In genomic region chr12:96311137-96311536, GRCm38 (mm10) we compare ENCODE assay signal across 9 mouse cellular contexts.
DNase-seq lines count a peak whose midpoint lies in the region; ATAC-seq lines count a peak whose summit lies in the region.
"Had no signal": no experiment of that assay in that cellular context is flagged by ENCODE, and none has a peak within 500 bp of the region (broad histone marks: within the 10 kb centered on the region; RNA-seq: fewer than 3 reads in every experiment).

No protein-coding gene starts in this region.

- ATAC-seq in forebrain, embryonic 12.5 days (ENCODE audit: low FRiP score) = peak; percentile 49; the same call in 1 of the 2 replicates

- no peak overlapping the region for H3K4me3 ChIP-seq in forebrain, embryonic 12.5 days (replicated peaks)
- H3K4me3 ChIP-seq: megakaryocyte, embryonic 14.5 days had no signal

- no peaks in the 10 kb centered on the region for H3K4me1 ChIP-seq in forebrain, embryonic 12.5 days

- no peaks in the 10 kb centered on the region for H3K9me3 ChIP-seq in forebrain, embryonic 12.5 days
- H3K9me3 ChIP-seq: megakaryocyte, embryonic 14.5 days had no signal

- H3K4me2 ChIP-seq in forebrain, embryonic 12.5 days = no peak overlapping the region

- intact Hi-C loops in left cerebral cortex, postnatal 14 days (cut with DNase I) = no loop called here

- H3K27me3 ChIP-seq in forebrain, embryonic 12.5 days = no peaks in the 10 kb centered on the region
- H3K27me3 ChIP-seq: megakaryocyte, embryonic 14.5 days had no signal

- whole genome bisulfite sequencing in forebrain, embryonic 12.5 days = 2% methylated on average over 2 of the region's 2 CpGs

- H3K9ac ChIP-seq in forebrain, embryonic 12.5 days = no peak overlapping the region

- no peak overlapping the region for H3K27ac ChIP-seq in forebrain, embryonic 12.5 days

- no peaks in the 10 kb centered on the region for H3K36me3 ChIP-seq in forebrain, embryonic 12.5 days (replicated peaks)

- peak; percentile 16 for DNase-seq in layer of hippocampus, adult 11-12 months (ENCODE audit: low spot score)
- DNase-seq in layer of hippocampus, adult 9-11 months = no peak
- peak; percentile 63 for DNase-seq in Muller cell, postnatal 12 days (ENCODE audit: inconsistent ontology term)
- DNase-seq in brain, adult 2 months (ENCODE audit: low read depth, low spot score) = peak; percentile 22
- DNase-seq in left cerebral cortex, postnatal 14 days (ENCODE audit: low spot score in 2 of 2) = peak; percentile 1 to 23
- peak; percentile 19 for DNase-seq in retina, postnatal 7 days (ENCODE audit: low read depth, low spot score)
- DNase-seq in thymus, postnatal 0 days (ENCODE audit: low spot score) = no peak

Comparison
In these comparisons a context has a peak if more than half of its experiments do, and no peak if none do; other contexts are left out.
1. DNase-seq: peak in layer of hippocampus, adult 11-12 months (single experiment), Muller cell, postnatal 12 days (single experiment), brain, adult 2 months (single experiment), left cerebral cortex, postnatal 14 days (2 of 2) and retina, postnatal 7 days (single experiment); none in layer of hippocampus, adult 9-11 months (single experiment) and thymus, postnatal 0 days (single experiment).